Mouse (Mus musculus): ENCODE measurements around the gene Josd1.

- TF ChIP-seq CTCF (IDR thresholded peaks at IDR 0.05; ENCODE audit: low read depth, low read length) = no peak
- TF ChIP-seq POLR2A (IDR thresholded peaks at IDR 0.05; ENCODE audit: extremely low read depth, insufficient read depth, low read length) = no peak
These were observed 57.2 kb downstream of the Josd1 start for GRCm38 (mm10) chr15:79630471-79630870.
